Mouse (Mus musculus): ENCODE measurements at regions not wholly inside any gene's neighbourhood (a gene's known extent, or its start where the extent isn't known, plus 50 kb on each side); places are given as distances from the start of the nearest gene placed in this dataset.

DNA sequence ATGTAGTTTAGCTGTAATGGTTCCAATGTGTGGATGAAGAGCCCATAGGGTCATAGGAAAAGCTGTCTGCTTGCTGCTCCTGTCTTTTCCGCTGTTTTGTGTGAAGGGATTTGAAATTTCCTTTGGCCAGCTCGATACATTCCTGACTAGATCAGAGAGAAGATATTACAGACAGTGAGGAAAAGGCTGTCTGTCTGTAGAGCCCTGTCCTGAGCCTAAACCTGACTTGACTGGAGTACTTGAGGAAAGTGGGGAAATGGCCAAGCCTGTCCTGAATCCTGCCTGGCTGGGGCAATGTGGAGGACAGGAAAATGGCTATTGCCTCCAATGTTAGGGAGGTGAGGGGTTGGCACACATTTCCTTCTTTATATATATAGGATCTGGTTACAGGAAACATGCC is 601.0 kb upstream of the Nrp1 start:
- DNase-seq (ENCODE audit: low spot score): no peak

DNA sequence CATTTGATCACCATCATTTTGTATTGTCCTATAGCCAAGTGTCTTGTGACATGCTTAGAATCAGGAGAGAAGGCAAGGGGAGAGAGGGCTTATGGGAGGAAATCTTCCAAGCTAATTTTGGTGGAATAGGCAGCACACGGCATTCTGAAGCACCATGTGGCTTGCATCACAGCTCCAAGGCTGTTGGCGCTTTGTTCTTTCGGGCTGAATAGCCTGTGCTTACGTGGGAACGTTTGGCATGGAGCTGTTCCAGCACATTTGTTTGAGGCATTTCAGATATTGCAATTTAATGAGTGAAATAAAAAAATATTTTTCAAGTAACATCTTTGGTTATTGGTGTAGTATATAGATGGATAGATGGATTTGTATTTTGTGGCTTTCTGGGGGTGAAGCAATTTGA is 598.5 kb upstream of the Nrp1 start:
- DNase-seq (ENCODE audit: low spot score): no peak

DNA sequence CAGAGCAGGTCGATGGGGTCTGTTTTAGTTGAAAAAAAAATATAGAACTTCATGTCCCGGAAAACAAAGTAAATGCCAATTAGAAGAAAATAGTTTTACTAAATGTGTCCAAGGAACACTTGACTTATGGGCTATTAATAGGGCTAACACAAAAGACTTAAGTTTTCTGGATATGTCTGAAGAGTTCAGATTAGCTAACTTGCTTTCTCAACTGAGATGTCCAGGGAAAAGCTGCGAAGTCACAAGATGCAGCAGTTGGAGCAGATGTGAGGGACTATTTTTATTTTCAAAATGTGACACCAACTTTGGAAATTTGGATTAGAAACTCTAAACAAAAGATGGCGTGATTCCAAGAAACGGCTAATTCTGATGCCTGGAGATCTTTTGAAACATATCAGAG is 593.2 kb upstream of the Nrp1 start:
- DNase-seq (ENCODE audit: low spot score): no peak

DNA sequence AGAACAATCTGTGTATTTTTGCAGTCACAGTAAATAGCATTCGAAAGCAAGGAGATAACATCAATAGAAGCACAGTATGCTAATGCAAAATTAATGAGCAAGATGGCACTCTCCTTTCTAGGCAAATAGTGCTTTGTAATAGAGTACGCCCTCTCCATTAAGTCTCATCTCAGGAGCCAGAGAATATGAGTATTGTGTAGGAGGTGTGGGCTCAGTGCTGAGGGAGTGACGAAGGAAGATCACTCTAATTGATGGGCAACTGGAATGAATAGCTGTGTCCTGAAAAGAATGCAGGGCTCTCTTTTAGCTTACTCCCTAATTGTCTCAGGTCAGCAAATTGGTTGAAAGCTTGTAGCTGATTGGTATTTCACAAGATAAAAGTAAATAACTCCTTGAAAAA is 590.1 kb upstream of the Nrp1 start:
- no peak for DNase-seq (ENCODE audit: low spot score)

DNA sequence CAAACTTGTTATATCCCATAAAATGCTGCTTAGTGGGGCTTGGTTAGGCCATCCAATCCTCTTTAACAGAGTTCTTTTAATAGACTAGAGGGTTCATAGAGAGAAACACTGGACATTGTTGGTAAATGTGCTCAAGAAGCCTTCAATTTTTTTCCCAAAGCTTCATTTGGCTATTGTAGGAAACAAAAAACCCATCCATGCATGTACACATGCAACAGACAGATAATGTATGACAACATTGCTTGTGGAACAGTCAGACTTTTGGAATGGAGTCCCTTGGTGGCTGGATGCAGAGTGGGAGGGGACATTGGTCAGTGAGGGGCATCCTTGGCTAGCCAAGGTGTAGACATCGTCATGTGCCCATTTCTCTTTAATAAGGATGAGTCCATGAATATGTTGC is 588.8 kb upstream of the Nrp1 start:
- no peak for DNase-seq (ENCODE audit: low spot score)

GRCm38 (mm10) chr8:127771781-127772180 is 586.6 kb upstream of the Nrp1 start:
- no peak for DNase-seq (ENCODE audit: low spot score)

DNA sequence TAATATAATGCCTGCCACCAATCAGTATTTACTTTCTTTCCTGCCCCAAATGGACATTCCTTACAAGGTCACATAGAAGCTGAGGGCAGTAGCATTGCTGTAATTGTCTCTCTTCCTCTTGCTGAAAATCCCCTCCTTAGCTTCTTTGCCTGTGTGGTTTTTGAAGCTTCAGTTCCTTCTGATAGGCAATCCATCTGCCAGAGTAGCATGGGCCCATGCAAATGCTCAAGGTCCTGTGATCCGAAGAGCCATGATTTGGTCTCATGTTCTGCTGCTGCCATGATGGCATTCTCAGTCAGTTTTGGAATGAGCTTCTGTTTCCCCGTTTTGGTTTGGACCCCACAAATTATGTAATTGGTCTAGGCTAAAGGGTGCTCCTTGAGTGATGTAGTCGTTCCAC is 586.0 kb upstream of the Nrp1 start:
- no peak for DNase-seq (ENCODE audit: low spot score)

DNA sequence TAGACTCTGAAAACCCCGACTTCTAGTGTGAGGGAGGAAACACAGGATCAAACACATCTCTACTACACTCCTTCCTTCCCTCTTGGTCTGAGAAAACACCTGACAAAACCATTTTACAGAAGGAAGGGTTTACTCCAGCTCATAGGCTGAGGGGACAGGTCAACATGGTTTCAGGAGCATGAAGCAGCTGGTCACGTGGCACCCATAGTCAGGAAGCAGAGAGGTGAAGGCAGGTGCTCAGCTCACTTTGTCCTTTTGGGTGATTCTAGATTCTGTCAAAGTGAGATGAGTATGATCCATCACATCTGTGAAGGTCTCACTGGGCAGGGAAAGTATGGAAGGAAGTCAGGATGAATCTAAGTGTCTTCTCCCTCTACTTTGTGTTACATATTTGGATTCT is 585.5 kb upstream of the Nrp1 start:
- no peak for DNase-seq (ENCODE audit: low spot score)

GRCm38 (mm10) chr8:127774642-127775041 is 583.8 kb upstream of the Nrp1 start:
- DNase-seq (ENCODE audit: low spot score): no peak

DNA sequence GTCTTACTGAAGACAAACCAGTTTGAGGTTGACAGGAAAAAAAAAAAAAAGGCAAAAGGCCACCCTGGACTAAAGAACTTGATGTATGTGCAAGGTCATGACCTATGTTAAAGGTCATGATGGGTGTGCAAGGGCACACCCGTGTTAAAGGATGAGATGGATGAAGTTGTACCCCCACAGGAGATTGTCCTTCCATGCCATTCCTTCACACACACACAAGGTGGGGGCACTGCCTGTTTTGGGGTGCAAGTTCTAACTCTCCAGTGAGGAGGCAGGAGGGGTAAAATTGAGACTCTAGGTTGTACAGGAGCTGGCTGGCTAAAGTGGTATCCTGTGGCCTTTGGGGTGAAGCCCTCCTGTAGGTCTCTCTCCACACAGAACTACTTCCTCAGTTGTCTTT is 583.2 kb upstream of the Nrp1 start:
- no peak for DNase-seq (ENCODE audit: low spot score)

DNA sequence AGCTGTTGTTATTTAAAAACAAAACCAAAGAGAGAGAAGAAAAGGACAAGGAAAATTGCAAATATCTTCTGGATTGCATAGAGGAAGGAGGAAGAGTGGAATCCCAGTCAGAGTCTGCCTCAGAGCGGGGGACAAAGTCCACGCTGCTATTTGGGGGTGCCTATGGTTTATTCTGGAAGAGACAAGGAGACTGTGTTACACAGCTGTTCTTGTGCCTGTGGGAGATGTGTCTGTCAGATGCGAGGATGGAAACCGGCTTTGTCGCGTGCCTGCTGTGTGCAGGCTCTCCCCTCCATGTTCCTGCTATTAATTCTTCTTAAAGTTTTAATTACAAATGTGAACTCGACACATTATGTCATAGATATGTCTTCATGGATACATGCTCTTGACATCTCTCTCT is 582.7 kb upstream of the Nrp1 start:
- no peak for DNase-seq (ENCODE audit: low spot score)

- DNase-seq (ENCODE audit: low spot score): no peak
Observed at GRCm38 (mm10) chr8:127778352-127779020, 579.9 kb upstream of the Nrp1 start.

- no peak for DNase-seq (ENCODE audit: low spot score)
Observed at GRCm38 (mm10) chr8:127779021-127779689, 579.2 kb upstream of the Nrp1 start.

DNA sequence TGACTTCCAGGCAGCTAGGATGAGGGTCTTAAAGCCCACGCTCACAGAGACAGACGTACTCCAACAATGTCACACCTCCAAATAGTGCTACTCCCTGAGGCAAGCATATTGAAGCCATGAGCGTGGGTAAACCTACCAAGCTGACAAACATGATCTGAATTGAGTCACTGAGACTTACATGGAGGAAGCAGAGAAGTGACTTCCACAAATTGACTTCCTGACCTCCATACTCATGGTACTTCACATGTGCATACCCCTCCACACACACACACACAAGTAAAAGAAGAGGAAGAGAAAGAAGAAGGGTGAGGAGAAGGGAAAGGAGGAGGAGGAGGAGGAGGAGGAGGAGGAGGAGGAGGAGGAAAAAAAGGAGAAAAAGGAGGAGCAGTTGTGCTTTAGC is 577.8 kb upstream of the Nrp1 start:
- no peak for DNase-seq (ENCODE audit: low spot score)

DNA sequence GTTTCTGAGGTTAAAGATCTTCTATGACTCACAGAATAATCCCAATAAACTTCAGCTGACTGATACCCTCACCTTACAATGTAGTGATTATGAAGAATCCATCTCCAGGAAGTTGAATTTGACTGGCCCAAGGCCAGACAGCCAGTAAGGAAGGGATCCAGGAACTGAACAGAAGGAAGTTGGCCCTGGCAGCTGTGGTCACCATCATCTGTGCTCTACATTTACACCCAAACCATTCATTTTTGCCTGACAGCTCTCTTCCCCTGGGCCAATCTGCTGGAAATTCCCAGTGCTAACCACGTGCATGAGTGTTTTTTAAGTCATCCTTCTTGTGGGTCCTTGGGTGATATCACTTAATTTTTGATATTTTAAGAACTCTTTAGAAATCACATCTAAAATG is 577.4 kb upstream of the Nrp1 start:
- no peak for DNase-seq (ENCODE audit: low spot score)

DNA sequence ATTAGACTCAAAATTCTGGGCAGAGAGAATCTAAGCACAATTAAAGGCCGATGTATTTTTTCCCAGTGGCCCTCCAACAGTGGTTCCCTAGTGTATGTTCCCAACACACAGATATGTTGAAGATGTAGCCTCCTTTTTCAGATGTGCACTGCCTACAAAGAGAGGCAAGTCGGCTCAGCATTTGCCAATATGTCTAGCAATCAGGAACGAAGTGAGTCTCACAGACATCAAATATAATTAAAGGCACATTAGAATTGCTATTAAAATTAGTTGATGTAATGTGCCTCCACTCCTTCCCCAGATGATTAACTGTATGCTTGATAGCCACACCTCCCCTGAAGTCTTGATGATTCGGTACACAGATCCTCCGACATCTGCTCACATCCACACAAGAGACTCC is 565.8 kb upstream of the Nrp1 start:
- no peak for DNase-seq (ENCODE audit: low spot score)

GRCm38 (mm10) chr8:127799849-127800471 is 558.4 kb upstream of the Nrp1 start:
- DNase-seq (ENCODE audit: low spot score): no peak

DNA sequence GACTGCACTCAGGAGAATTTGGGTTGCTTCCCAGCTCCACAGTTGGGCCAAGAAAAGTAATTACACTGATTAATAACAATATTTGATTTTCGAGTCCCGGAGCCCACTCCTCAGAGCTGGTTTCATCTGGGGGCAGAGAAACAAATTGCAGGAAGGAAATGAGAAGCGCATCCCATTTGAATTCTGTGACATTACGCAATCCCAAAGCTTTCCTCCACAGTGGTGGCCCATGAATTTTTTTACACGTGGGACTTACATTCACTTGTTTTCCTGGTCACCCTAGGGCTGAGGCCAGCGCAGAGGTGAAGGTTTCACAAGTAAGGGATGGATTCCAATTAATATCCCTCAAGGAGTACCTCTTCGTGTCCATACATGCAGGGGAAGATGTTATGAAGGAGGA is 556.3 kb upstream of the Nrp1 start:
- DNase-seq (ENCODE audit: low spot score): no peak

GRCm38 (mm10) chr8:127802661-127803333 is 555.6 kb upstream of the Nrp1 start:
- no peak for DNase-seq (ENCODE audit: low spot score)

GRCm38 (mm10) chr8:127809203-127810155 is 548.9 kb upstream of the Nrp1 start:
- no peak for DNase-seq (ENCODE audit: low spot score)

- DNase-seq (ENCODE audit: low spot score): no peak
Observed at GRCm38 (mm10) chr8:127811338-127811737, 547.1 kb upstream of the Nrp1 start.

Measured in urinary bladder, postnatal 14 days (tissue).